Mouse (Mus musculus) lung, postnatal 36 days (tissue): Measurements from ENCODE around the gene Spata6.

Experiments used
- DNase-seq: peaks from one replicate; pipeline ENCODE4 v3.0.0; 2022; ENCODE audit warnings: mixed read lengths

The Spata6 gene

GRCm38 (mm10) chr4:111719776-111720661 lies at the start of gene Spata6:
Spata6 (plus strand) TSS chr4:111719984.
- DNase-seq = peak; percentile 97

- DNase-seq = no peak
Measured at GRCm38 (mm10) chr4:111670566-111671421, 49.0 kb upstream of the Spata6 start.

GRCm38 (mm10) chr4:111671440-111671839 lies 48.3 kb upstream of the Spata6 start:
- no peak for DNase-seq

GRCm38 (mm10) chr4:111673904-111674303 lies 45.9 kb upstream of the Spata6 start:
- DNase-seq = peak; percentile 26

- no peak for DNase-seq
Measured at GRCm38 (mm10) chr4:111681926-111682325, 37.9 kb upstream of the Spata6 start.

GRCm38 (mm10) chr4:111682793-111683192 lies 37.0 kb upstream of the Spata6 start:
- DNase-seq = no peak

GRCm38 (mm10) chr4:111683843-111684242 lies 35.9 kb upstream of the Spata6 start:
- DNase-seq = no peak

- DNase-seq = no peak
Measured at GRCm38 (mm10) chr4:111685951-111686350, 33.8 kb upstream of the Spata6 start.

GRCm38 (mm10) chr4:111686951-111687350 lies 32.8 kb upstream of the Spata6 start:
- peak; percentile 45 for DNase-seq

- DNase-seq = peak; percentile 89
Measured at GRCm38 (mm10) chr4:111687613-111688012, 32.2 kb upstream of the Spata6 start.

- no peak for DNase-seq
Measured at GRCm38 (mm10) chr4:111691057-111691543, 28.7 kb upstream of the Spata6 start.

GRCm38 (mm10) chr4:111701381-111701780 lies 18.4 kb upstream of the Spata6 start:
- DNase-seq = no peak

GRCm38 (mm10) chr4:111704126-111704525 lies 15.7 kb upstream of the Spata6 start:
- DNase-seq = no peak

- no peak for DNase-seq
Measured at GRCm38 (mm10) chr4:111704975-111705374, 14.8 kb upstream of the Spata6 start.

- peak; percentile 34 for DNase-seq
Measured at GRCm38 (mm10) chr4:111719296-111719695, 488 bp upstream of the Spata6 start.

- no peak for DNase-seq
Measured at GRCm38 (mm10) chr4:111720662-111721003, 849 bp downstream of the Spata6 start.

GRCm38 (mm10) chr4:111721121-111721840 lies 1.5 kb downstream of the Spata6 start:
- DNase-seq = peak; percentile 59

- no peak for DNase-seq
Measured at GRCm38 (mm10) chr4:111737551-111737950, 17.8 kb downstream of the Spata6 start.

GRCm38 (mm10) chr4:111780533-111780932 lies 60.7 kb downstream of the Spata6 start:
- no peak for DNase-seq

GRCm38 (mm10) chr4:111799892-111800291 lies 80.1 kb downstream of the Spata6 start:
- DNase-seq = no peak

GRCm38 (mm10) chr4:111803164-111803563 lies 83.4 kb downstream of the Spata6 start:
- no peak for DNase-seq

GRCm38 (mm10) chr4:111817478-111817877 lies 97.7 kb downstream of the Spata6 start:
- DNase-seq = no peak

- no peak for DNase-seq
Measured at GRCm38 (mm10) chr4:111838882-111839281, 119.1 kb downstream of the Spata6 start.
